Mouse (Mus musculus) T-helper 17 cell (primary cell): ENCODE results near the gene Ap3s2.

Experiments
- in situ Hi-C, 2 experiments: fragments of 300-600 bp; cut with MboI, MseI; formaldehyde crosslinking; loops; 1 replicate in 1 of 2; 2 replicates in 1 of 2; pipeline ENCODE4 v1.15.1; 2025; ENCODE audit warnings: high pct_unique_total_duplicates in 2 of 2

Ap3s2 gene

GRCm38 (mm10) chr7:79920344-79920983 lies at the start of gene Ap3s2:
TSS of gene Ap3s2 (minus strand) at chr7:79920649.
- in situ Hi-C loops = no loop called here

- in situ Hi-C loops = no loop called here
Measured at GRCm38 (mm10) chr7:79968326-79968725, 47.9 kb upstream of the Ap3s2 start.

- in situ Hi-C loops = no loop called here
Measured at GRCm38 (mm10) chr7:79961600-79961999, 41.2 kb upstream of the Ap3s2 start.

GRCm38 (mm10) chr7:79956131-79956530 lies 35.7 kb upstream of the Ap3s2 start:
- in situ Hi-C loops = no loop called here

GRCm38 (mm10) chr7:79954890-79955289 lies 34.4 kb upstream of the Ap3s2 start:
- in situ Hi-C loops = no loop called here

- in situ Hi-C loops = no loop called here
Measured at GRCm38 (mm10) chr7:79951038-79951437, 30.6 kb upstream of the Ap3s2 start.

GRCm38 (mm10) chr7:79950236-79950635 lies 29.8 kb upstream of the Ap3s2 start:
- in situ Hi-C loops = no loop called here

- in situ Hi-C loops = no loop called here
Measured at GRCm38 (mm10) chr7:79935511-79936205, 15.2 kb upstream of the Ap3s2 start.

GRCm38 (mm10) chr7:79934862-79935510 lies 14.5 kb upstream of the Ap3s2 start, which contains the start of gene Arpin:
TSS of gene Arpin (minus strand) at chr7:79935359.
- in situ Hi-C loops = no loop called here

- in situ Hi-C loops = no loop called here
Measured at GRCm38 (mm10) chr7:79934461-79934860, 14.0 kb upstream of the Ap3s2 start.

GRCm38 (mm10) chr7:79928516-79929052 lies 8.1 kb upstream of the Ap3s2 start:
- in situ Hi-C loops = no loop called here

- in situ Hi-C loops = loop anchor here in 1 of 2 experiments (5.0 kb wide), 1 partner anchor 112 kb away; no protein-coding TSS in a partner anchor
Measured at GRCm38 (mm10) chr7:79914556-79914955, 5.9 kb downstream of the Ap3s2 start.

GRCm38 (mm10) chr7:79907356-79907755 lies 13.1 kb downstream of the Ap3s2 start:
- in situ Hi-C loops = loop anchor here in 1 of 2 experiments (5.0 kb wide), 1 partner anchor 110 kb away; no protein-coding TSS in a partner anchor

- in situ Hi-C loops = loop anchor here in 1 of 2 experiments (5.0 kb wide), 1 partner anchor 110 kb away; no protein-coding TSS in a partner anchor
Measured at GRCm38 (mm10) chr7:79906914-79907313, 13.5 kb downstream of the Ap3s2 start.

GRCm38 (mm10) chr7:79905193-79905592 lies 15.3 kb downstream of the Ap3s2 start:
- in situ Hi-C loops = loop anchor here in 1 of 2 experiments (5.0 kb wide), 1 partner anchor 108 kb away; no protein-coding TSS in a partner anchor

- in situ Hi-C loops = no loop called here
Measured at GRCm38 (mm10) chr7:79903160-79903792, 17.2 kb downstream of the Ap3s2 start.

GRCm38 (mm10) chr7:79900753-79901152 lies 19.7 kb downstream of the Ap3s2 start:
- in situ Hi-C loops = no loop called here

GRCm38 (mm10) chr7:79895225-79895624 lies 25.2 kb downstream of the Ap3s2 start:
- in situ Hi-C loops = no loop called here

- in situ Hi-C loops = no loop called here
Measured at GRCm38 (mm10) chr7:79894790-79895189, 25.7 kb downstream of the Ap3s2 start.

GRCm38 (mm10) chr7:79892576-79893428 lies 27.6 kb downstream of the Ap3s2 start:
- in situ Hi-C loops = no loop called here
